Mouse (Mus musculus): ENCODE measurements around the gene Ncoa7. TPM values are rescaled to one million over a fixed set of nuclear protein-coding genes. Genes with fewer than 3 reads are reported as not detected.

Gene Ncoa7
- polyA plus RNA-seq, 1 experiment from 2014 or later, result 12.2 TPM

DNA sequence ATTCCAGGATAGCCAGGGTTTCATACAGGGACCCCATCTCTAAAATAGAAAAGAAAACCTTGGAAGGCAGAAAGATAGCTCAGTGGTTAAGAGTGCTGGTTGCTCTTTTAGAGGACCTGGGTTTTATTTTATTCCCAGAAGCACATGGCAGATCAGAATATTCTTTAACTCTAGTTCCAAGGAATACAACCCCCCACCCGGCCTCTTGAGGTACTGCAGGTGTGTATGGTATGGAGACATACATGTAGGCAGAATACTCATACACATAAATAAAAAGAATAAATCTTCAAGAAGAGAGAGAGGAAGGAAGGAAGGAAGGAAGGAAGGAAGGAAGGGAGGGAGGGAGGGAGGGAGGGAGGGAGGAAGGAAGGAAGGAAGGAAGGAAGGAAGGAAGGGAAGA, 72.3 kb downstream of the Ncoa7 start:
- 59% methylated on average over 1 of the region's 1 CpGs for WGBS
- Histone ChIP-seq H3K36me3 (ENCODE audit: control insufficient read depth, insufficient read depth, low read length) (no peaks in the 10 kb centered on the region), H3K4me2 (replicated peaks; ENCODE audit: low read depth) (no peak overlapping the region), H3K9ac (ENCODE audit: low read length) (no peak overlapping the region), H3K4me3 (ENCODE audit: low read depth, low read length) (no peak overlapping the region), H3K27me3 (ENCODE audit: control insufficient read depth, insufficient read depth, low read length) (no peaks in the 10 kb centered on the region), H3K27ac (replicated peaks) (no peak overlapping the region), H3K4me1 (replicated peaks; ENCODE audit: control insufficient read depth, insufficient read depth) (no peaks in the 10 kb centered on the region), H3K9me3 (ENCODE audit: control insufficient read depth, low read length) (no peaks in the 10 kb centered on the region)
- TF ChIP-seq EP300 (optimal IDR thresholded peaks at IDR 0.05), result no peak
- no peak for ATAC-seq (ENCODE audit: low FRiP score, low TSS enrichment)
- no peak for DNase-seq (ENCODE audit: low spot score)

DNA sequence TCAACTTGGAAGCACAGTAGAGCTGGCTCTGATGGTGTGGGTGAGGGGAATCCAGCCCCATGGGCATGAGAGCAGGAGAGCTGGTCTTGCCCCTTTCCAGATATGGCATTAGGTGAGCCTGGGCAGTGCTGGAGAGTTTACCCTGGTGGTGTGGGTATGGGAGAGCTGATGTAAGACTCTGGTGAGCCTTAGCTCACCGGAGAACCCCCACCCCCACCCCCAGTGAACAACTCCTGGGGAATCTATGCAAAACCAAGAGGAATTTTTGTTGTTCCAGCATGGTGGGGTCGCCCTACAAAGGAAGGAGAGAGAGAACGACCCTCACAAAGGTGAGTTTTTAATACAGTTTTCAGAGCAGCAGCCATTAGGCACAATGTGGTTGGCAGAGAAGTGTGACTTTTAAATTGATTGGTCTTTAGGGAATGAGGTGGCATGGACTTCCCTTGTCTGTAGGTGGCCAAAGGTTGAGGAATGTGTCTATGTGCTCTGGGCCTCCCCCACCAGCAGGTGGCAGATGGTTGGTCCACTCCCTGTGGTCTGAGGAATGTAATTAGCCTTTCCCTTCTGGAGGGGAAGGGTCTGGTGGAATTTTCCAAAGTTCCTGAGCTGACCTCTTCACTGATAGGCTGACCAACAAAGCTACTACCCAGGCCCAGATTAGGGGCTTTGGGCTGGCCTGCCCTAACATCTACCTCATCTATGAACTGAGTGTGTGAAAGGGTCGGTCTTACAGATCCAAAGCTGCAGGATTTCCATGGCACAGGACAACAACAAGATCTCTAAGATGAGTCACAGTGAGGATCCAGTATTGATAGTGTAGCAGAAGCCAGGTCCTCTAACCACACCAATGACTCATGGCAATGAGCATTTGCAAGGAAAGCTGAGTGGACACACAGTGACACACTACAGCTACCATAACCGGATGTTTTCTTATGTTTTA, 73.7 kb downstream of the Ncoa7 start:
- Histone ChIP-seq H3K36me3 (ENCODE audit: control insufficient read depth, insufficient read depth, low read length) (no peaks in the 10 kb centered on the region), H3K4me2 (replicated peaks; ENCODE audit: low read depth) (no peak overlapping the region), H3K9ac (ENCODE audit: low read length) (no peak overlapping the region), H3K4me1 (replicated peaks; ENCODE audit: control insufficient read depth, insufficient read depth) (no peaks in the 10 kb centered on the region), H3K27ac (replicated peaks) (no peak overlapping the region), H3K4me3 (ENCODE audit: low read depth, low read length) (no peak overlapping the region), H3K27me3 (ENCODE audit: control insufficient read depth, insufficient read depth, low read length) (no peaks in the 10 kb centered on the region), H3K9me3 (ENCODE audit: control insufficient read depth, low read length) (no peaks in the 10 kb centered on the region)
- WGBS, result 90% methylated on average over 5 of the region's 5 CpGs
- DNase-seq (ENCODE audit: low spot score) (peak; percentile 45), ATAC-seq (ENCODE audit: low FRiP score, low TSS enrichment) (peak; percentile 61; the same call in 1 of the 2 replicates)
- no peak for TF ChIP-seq EP300 (optimal IDR thresholded peaks at IDR 0.05)
- TF ChIP-seq CTCF (IDR thresholded peaks at IDR 0.05; ENCODE audit: low read depth), result peak; percentile 59

DNA sequence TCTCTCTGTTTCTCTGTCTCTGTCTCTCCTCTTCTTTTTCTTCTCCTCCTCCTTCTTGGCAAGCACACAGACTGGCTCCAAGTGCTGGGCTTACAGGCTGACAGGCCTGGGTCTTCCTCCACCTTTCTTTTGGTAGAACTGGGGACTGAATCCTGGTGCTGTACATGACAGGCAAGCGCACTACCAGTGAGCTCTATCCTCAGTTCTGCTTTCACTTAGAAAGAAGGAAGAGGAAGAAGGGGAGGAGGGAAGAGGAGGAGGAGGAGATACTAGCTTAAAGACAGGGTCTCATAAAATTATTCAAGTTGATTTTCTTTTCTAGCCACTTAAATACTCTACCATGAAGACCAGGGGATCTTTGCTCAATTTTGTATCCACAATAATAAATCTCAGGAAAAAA, 80.1 kb downstream of the Ncoa7 start:
- no peak for TF ChIP-seq EP300 (optimal IDR thresholded peaks at IDR 0.05)
- TF ChIP-seq CTCF (IDR thresholded peaks at IDR 0.05; ENCODE audit: low read depth), result no peak
- no peak for ATAC-seq (ENCODE audit: low FRiP score, low TSS enrichment)
- no peaks in the 10 kb centered on the region; the same call in 1 of the 2 replicates for H3K36me3 ChIP-seq (ENCODE audit: control insufficient read depth, insufficient read depth, low read length)
- DNase-seq (ENCODE audit: low spot score), result no peak
- no peaks in the 10 kb centered on the region for H3K9me3 ChIP-seq (ENCODE audit: control insufficient read depth, low read length)
- H3K27me3 ChIP-seq (ENCODE audit: control insufficient read depth, insufficient read depth, low read length), result no peaks in the 10 kb centered on the region
- no peak overlapping the region for H3K4me2 ChIP-seq (replicated peaks; ENCODE audit: low read depth)
- H3K9ac ChIP-seq (ENCODE audit: low read length), result no peak overlapping the region
- H3K4me1 ChIP-seq (replicated peaks; ENCODE audit: control insufficient read depth, insufficient read depth), result no peaks in the 10 kb centered on the region
- 93% methylated on average over 1 of the region's 1 CpGs for WGBS
- no peak overlapping the region for H3K4me3 ChIP-seq (ENCODE audit: low read depth, low read length)
- H3K27ac ChIP-seq (replicated peaks), result no peak overlapping the region

DNA sequence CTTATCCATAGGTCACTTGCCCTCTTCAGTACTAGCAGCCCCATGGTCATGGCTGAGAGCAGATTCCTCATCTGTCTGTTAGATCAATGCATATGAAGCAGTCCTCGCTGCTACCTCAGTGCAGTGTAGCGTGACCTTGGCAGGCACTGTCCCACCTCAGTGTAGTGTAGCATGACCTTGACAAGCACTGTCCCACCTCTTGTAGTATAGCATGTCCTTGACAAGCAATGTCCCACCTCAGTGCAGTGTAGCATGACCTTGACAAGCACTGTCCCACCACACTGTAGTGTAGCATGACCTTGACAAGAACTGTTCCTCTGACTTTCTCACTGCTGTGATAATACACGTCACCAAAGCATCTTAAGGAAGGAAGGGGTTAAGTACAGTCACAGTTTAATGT, 82.6 kb downstream of the Ncoa7 start:
- H3K36me3 ChIP-seq (ENCODE audit: control insufficient read depth, insufficient read depth, low read length), result no peaks in the 10 kb centered on the region; the same call in 1 of the 2 replicates
- H3K4me2 ChIP-seq (replicated peaks; ENCODE audit: low read depth), result no peak overlapping the region
- no peak overlapping the region for H3K4me3 ChIP-seq (ENCODE audit: low read depth, low read length)
- 0 out of 2 replicates have a peak, but pooled peaks have one; percentile 32 for ATAC-seq (ENCODE audit: low FRiP score, low TSS enrichment)
- no peaks in the 10 kb centered on the region for H3K9me3 ChIP-seq (ENCODE audit: control insufficient read depth, low read length)
- H3K9ac ChIP-seq (ENCODE audit: low read length), result no peak overlapping the region
- no peaks in the 10 kb centered on the region for H3K4me1 ChIP-seq (replicated peaks; ENCODE audit: control insufficient read depth, insufficient read depth)
- no peak overlapping the region for H3K27ac ChIP-seq (replicated peaks)
- no peaks in the 10 kb centered on the region for H3K27me3 ChIP-seq (ENCODE audit: control insufficient read depth, insufficient read depth, low read length)
- no peak for DNase-seq (ENCODE audit: low spot score)
- TF ChIP-seq EP300 (optimal IDR thresholded peaks at IDR 0.05) (no peak), CTCF (IDR thresholded peaks at IDR 0.05; ENCODE audit: low read depth) (no peak)
- 88% methylated on average over 3 of the region's 3 CpGs for WGBS

DNA sequence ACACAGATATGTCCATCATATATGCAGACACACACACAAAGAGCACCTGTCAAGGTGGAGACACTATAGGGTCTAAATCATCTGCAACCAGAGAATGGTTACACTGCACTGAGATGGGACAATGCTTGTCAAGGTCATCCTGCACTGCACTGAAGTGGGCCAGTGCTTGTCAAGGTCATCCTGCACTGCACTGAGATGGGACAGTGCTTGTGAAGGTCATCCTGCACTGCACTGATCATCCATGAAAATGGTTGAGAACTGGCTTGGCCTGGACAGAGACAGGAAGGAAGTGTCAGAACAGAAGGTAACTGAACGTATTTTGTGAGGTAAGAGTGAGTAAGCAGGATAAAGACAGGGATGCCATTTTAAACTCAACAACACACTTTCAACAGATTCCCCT, 83.2 kb downstream of the Ncoa7 start:
- H3K27ac ChIP-seq (replicated peaks), result no peak overlapping the region
- no peaks in the 10 kb centered on the region for H3K27me3 ChIP-seq (ENCODE audit: control insufficient read depth, insufficient read depth, low read length)
- no peak overlapping the region for H3K4me2 ChIP-seq (replicated peaks; ENCODE audit: low read depth)
- ATAC-seq (ENCODE audit: low FRiP score, low TSS enrichment) (peak; percentile 32; the same call in 1 of the 2 replicates), DNase-seq (ENCODE audit: low spot score) (no peak)
- H3K36me3 ChIP-seq (ENCODE audit: control insufficient read depth, insufficient read depth, low read length), result no peaks in the 10 kb centered on the region; the same call in 1 of the 2 replicates
- H3K9ac ChIP-seq (ENCODE audit: low read length), result no peak overlapping the region
- H3K4me3 ChIP-seq (ENCODE audit: low read depth, low read length), result no peak overlapping the region
- H3K9me3 ChIP-seq (ENCODE audit: control insufficient read depth, low read length), result no peaks in the 10 kb centered on the region
- 84% methylated on average over 1 of the region's 1 CpGs for WGBS
- TF ChIP-seq CTCF (IDR thresholded peaks at IDR 0.05; ENCODE audit: low read depth), result no peak
- no peaks in the 10 kb centered on the region for H3K4me1 ChIP-seq (replicated peaks; ENCODE audit: control insufficient read depth, insufficient read depth)

DNA sequence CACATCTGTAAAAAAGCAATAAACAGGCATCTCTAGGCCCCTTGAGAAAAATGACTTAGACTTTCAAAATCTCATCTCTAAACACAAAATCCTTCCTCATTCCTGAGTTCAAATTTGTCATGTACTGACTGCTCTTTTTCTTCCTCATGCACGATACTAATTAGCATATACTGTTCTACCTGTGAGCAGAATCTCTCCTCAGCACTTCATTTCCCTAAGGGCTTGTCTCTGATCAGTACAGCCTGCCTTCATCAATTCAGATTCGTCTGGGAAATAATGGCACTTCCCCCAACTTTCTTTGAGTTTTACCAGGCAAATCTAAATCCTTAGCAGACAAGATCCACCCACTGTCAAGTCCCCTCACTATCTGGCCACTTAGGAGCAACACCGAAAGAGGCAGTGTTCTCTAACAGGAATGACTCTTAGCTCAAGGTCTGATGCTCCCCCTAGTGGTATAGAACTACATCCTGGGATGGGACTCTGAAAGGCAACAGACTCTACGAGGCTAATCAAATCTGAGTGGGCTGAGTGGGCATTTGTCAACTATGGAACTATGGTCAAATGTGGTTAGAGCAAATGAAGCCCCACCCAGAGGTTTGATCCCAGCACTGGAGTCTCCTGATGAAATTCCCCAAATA, 84.3 kb downstream of the Ncoa7 start:
- Histone ChIP-seq H3K27ac (replicated peaks) (no peak overlapping the region), H3K27me3 (ENCODE audit: control insufficient read depth, insufficient read depth, low read length) (no peaks in the 10 kb centered on the region), H3K36me3 (ENCODE audit: control insufficient read depth, insufficient read depth, low read length) (no peaks in the 10 kb centered on the region; the same call in 1 of the 2 replicates), H3K4me2 (replicated peaks; ENCODE audit: low read depth) (no peak overlapping the region), H3K4me3 (ENCODE audit: low read depth, low read length) (no peak overlapping the region), H3K9me3 (ENCODE audit: control insufficient read depth, low read length) (no peaks in the 10 kb centered on the region), H3K4me1 (replicated peaks; ENCODE audit: control insufficient read depth, insufficient read depth) (no peaks in the 10 kb centered on the region), H3K9ac (ENCODE audit: low read length) (no peak overlapping the region)
- ATAC-seq (ENCODE audit: low FRiP score, low TSS enrichment) (peak; percentile 82), DNase-seq (ENCODE audit: low spot score) (peak; percentile 32)
- TF ChIP-seq EP300 (optimal IDR thresholded peaks at IDR 0.05) (no peak), CTCF (IDR thresholded peaks at IDR 0.05; ENCODE audit: low read depth) (peak; percentile 95)
- WGBS, result 21% methylated on average over 4 of the region's 4 CpGs
